Mouse (Mus musculus) bone marrow, adult 2 months (tissue): Measurements from ENCODE around the gene Tmem44.

Experiments
- CTCF ChIP-seq: fragments of 200-500 bp; IDR thresholded peaks from 2 replicates; pipeline ENCODE4 v1.5.1; 2011; ENCODE audit warnings: low read length, control low read depth; ENCODE audit not compliant: control insufficient read depth, insufficient read depth
- POLR2A ChIP-seq: fragments of 200-500 bp; IDR thresholded peaks from 2 replicates; pipeline ENCODE4 v1.6.1; 2011; ENCODE audit warnings: low read depth, mild to moderate bottlenecking, control low read depth, low read length, borderline replicate concordance; ENCODE audit not compliant: control insufficient read depth

DNA sequence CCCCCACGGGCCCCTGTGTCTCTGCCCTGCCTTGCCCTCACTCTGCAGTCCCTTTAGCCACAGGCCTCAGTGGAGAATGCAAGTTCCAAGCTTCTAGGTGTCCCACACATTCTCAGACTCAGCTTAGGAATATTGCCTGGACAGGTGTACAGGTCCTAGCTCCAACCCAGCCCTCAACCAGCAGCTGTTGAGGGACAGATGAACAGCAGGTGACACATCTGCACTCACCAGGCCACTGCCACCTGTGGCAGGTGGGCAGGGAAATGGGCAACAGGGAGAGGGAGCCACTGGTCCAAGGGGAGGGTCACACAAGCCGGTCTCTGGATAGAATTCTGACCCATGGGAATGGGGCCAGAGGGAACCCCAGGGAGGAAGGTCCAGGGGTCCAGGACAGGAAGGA is 22.8 kb downstream of the Tmem44 start:
- TF ChIP-seq POLR2A (no peak), CTCF (no peak)
